Comparison of ENCODE assay signal across 8 mouse cellular contexts in genomic region chr2:72978473-72978872, GRCm38 (mm10). TPM values are rescaled to one million over a fixed set of nuclear protein-coding genes. Genes with fewer than 3 reads are reported as not detected.
A peak's percentile ranks its signal among the peaks of the same experiment; 100 is the strongest.
DNase-seq lines count a peak whose midpoint lies in the region; ATAC-seq and TF ChIP-seq lines count a peak whose summit lies in the region.

No protein-coding gene starts in this region.

- peak overlapping the region; percentile 64 for H3K4me2 ChIP-seq in neural tube, embryonic 11.5 days (ENCODE audit: low read depth)
- H3K4me2 ChIP-seq in forebrain, postnatal 0 days (ENCODE audit: low read depth), result peak overlapping the region; percentile 55
- peak overlapping the region; percentile 57 for H3K4me2 ChIP-seq in midbrain, embryonic 14.5 days (ENCODE audit: low read length)

- WGBS in neural tube, embryonic 11.5 days, result 1% methylated on average over 22 of the region's 38 CpGs
- WGBS in forebrain, postnatal 0 days, result 6% methylated on average over 38 of the region's 38 CpGs
- under 1% methylated on average over 38 of the region's 38 CpGs for WGBS in midbrain, embryonic 14.5 days

- H3K4me1 ChIP-seq in neural tube, embryonic 11.5 days (ENCODE audit: control insufficient read depth, insufficient read depth, low read length), result peaks cover 22% of the 10 kb centered on the region
- peaks cover 13% of the 10 kb centered on the region for H3K4me1 ChIP-seq in bone marrow macrophage, adult 2 months (ENCODE audit: control insufficient read depth, insufficient read depth, low read length)
- H3K4me1 ChIP-seq in forebrain, postnatal 0 days (ENCODE audit: insufficient read depth), result peaks cover 12% of the 10 kb centered on the region; the same call in 1 of the 2 replicates
- H3K4me1 ChIP-seq in midbrain, embryonic 14.5 days (ENCODE audit: control insufficient read depth, insufficient read depth, low read length), result peaks cover 31% of the 10 kb centered on the region

- TF ChIP-seq POLR2A in bone marrow macrophage, adult 2 months (IDR thresholded peaks at IDR 0.05; ENCODE audit: borderline replicate concordance, low read depth, low read length), result no peak

- peak overlapping the region; percentile 99 for H3K9ac ChIP-seq in neural tube, embryonic 11.5 days (ENCODE audit: low read length)
- H3K9ac ChIP-seq in forebrain, postnatal 0 days, result peak overlapping the region; percentile 100
- peak overlapping the region; percentile 100 for H3K9ac ChIP-seq in midbrain, embryonic 14.5 days (replicated peaks; ENCODE audit: low read length)

- no peaks in the 10 kb centered on the region for H3K27me3 ChIP-seq in neural tube, embryonic 11.5 days (ENCODE audit: control insufficient read depth, insufficient read depth, low read length)
- no peaks in the 10 kb centered on the region for H3K27me3 ChIP-seq in forebrain, postnatal 0 days (ENCODE audit: insufficient read depth, low read length)
- no peaks in the 10 kb centered on the region for H3K27me3 ChIP-seq in midbrain, embryonic 14.5 days (ENCODE audit: control insufficient read depth, insufficient read depth, low read length)

- no peaks in the 10 kb centered on the region for H3K9me3 ChIP-seq in neural tube, embryonic 11.5 days (ENCODE audit: control insufficient read depth, low read length)
- H3K9me3 ChIP-seq in forebrain, postnatal 0 days (ENCODE audit: low read length), result no peaks in the 10 kb centered on the region
- H3K9me3 ChIP-seq in midbrain, embryonic 14.5 days (ENCODE audit: control insufficient read depth, low read length), result no peaks in the 10 kb centered on the region

- H3K4me3 ChIP-seq in neural tube, embryonic 11.5 days (ENCODE audit: low read depth, low read length), result peak overlapping the region; percentile 96
- H3K4me3 ChIP-seq in bone marrow macrophage, adult 2 months (ENCODE audit: insufficient read depth, low read length), result peak overlapping the region; percentile 87
- peak overlapping the region; percentile 100 for H3K4me3 ChIP-seq in forebrain, postnatal 0 days (ENCODE audit: low read depth, low read length)
- peak overlapping the region; percentile 100 for H3K4me3 ChIP-seq in midbrain, embryonic 14.5 days (replicated peaks; ENCODE audit: low read depth, low read length)

- no peak for TF ChIP-seq CTCF in bone marrow macrophage, adult 2 months (IDR thresholded peaks at IDR 0.05; ENCODE audit: low read depth, low read length)
- TF ChIP-seq CTCF in forebrain, postnatal 0 days (IDR thresholded peaks at IDR 0.05; ENCODE audit: low read depth), result peak; percentile 70

- peak; percentile 20; the same call in 1 of the 2 replicates for ATAC-seq in neural tube, embryonic 11.5 days (ENCODE audit: insufficient read depth, low FRiP score, low TSS enrichment)
- peak; percentile 25; the same call in 1 of the 2 replicates for ATAC-seq in forebrain, postnatal 0 days
- ATAC-seq in midbrain, embryonic 14.5 days (ENCODE audit: low FRiP score, low TSS enrichment), result peak; percentile 1; the same call in 1 of the 2 replicates

- peak overlapping the region; percentile 100 for H3K27ac ChIP-seq in neural tube, embryonic 11.5 days (ENCODE audit: low read depth, low read length)
- peak overlapping the region; percentile 95 for H3K27ac ChIP-seq in bone marrow macrophage, adult 2 months (ENCODE audit: insufficient read depth, low read depth, low read length)
- peak overlapping the region; percentile 100 for H3K27ac ChIP-seq in forebrain, postnatal 0 days (ENCODE audit: low read depth, low read length)
- peak overlapping the region; percentile 100 for H3K27ac ChIP-seq in midbrain, embryonic 14.5 days (replicated peaks; ENCODE audit: low read depth, low read length)

- H3K36me3 ChIP-seq in neural tube, embryonic 11.5 days (ENCODE audit: control insufficient read depth, insufficient read depth, low read length), result no peaks in the 10 kb centered on the region
- H3K36me3 ChIP-seq in forebrain, postnatal 0 days (ENCODE audit: insufficient read depth), result no peaks in the 10 kb centered on the region; the same call in 1 of the 2 replicates
- peaks cover 5% of the 10 kb centered on the region; the same call in 1 of the 2 replicates for H3K36me3 ChIP-seq in midbrain, embryonic 14.5 days (ENCODE audit: control insufficient read depth, insufficient read depth, low read length)

- DNase-seq in neural tube, embryonic 11.5 days (ENCODE audit: low spot score), result peak; percentile 67
- DNase-seq in neural tube, embryonic 10.5 days (ENCODE audit: extremely low spot score, low spot score), result no peak
- DNase-seq in forebrain, postnatal 0 days, result peak; percentile 70
- peak; percentile 72 to 83 for DNase-seq in kidney, postnatal 4 days
- DNase-seq in midbrain, embryonic 14.5 days, result peak; percentile 79
- peak; percentile 63 for DNase-seq in testis, postnatal 14 days (ENCODE audit: low spot score)
- DNase-seq in adrenal gland, adult 2 months, result no peak

RNA-seq across cellular contexts. Expression of gene Sp3, which starts 1.8 kb away (rescaled TPM):
- polyA plus RNA-seq in neural tube, embryonic 11.5 days (2014; fragmentation: Nextera tagmentation; extraction: Ambion mirVana), result 65.8 and 67.3 TPM in 2 replicates
- polyA plus RNA-seq in bone marrow macrophage, adult 2 months (2012; ENCODE audit: insufficient read depth, insufficient read length, missing spikeins), result 65.5 and 72.8 TPM in 2 replicates
- total RNA-seq in forebrain, postnatal 0 days (2014; rRNA removed), result 82.3 and 115 TPM in 2 replicates
- 19.1 and 26.5 TPM in 2 replicates for polyA plus RNA-seq in forebrain, postnatal 0 days (2015; fragmentation: Nextera tagmentation; extraction: Ambion mirVana)
- 43.5 and 61.5 TPM in 2 replicates for polyA plus RNA-seq in midbrain, embryonic 14.5 days (2014; fragmentation: Nextera tagmentation; extraction: Ambion mirVana)
- 10 to 100 TPM; 53.8 to 62.2 TPM for total RNA-seq in adrenal gland, adult 2 months (2021)
- polyA plus RNA-seq in adrenal gland, adult 2 months (2012; rRNA removed), result 12.0 and 12.1 TPM in 2 replicates

RNA-seq across cellular contexts. Expression of gene Gm11084, which starts 8.0 kb away (rescaled TPM):
- polyA plus RNA-seq in neural tube, embryonic 11.5 days (2014; fragmentation: Nextera tagmentation; extraction: Ambion mirVana), result not detected in 2 replicates
- polyA plus RNA-seq in bone marrow macrophage, adult 2 months (2012; ENCODE audit: insufficient read depth, insufficient read length, missing spikeins), result not detected in 2 replicates
- not detected in 2 replicates for total RNA-seq in forebrain, postnatal 0 days (2014; rRNA removed)
- polyA plus RNA-seq in forebrain, postnatal 0 days (2015; fragmentation: Nextera tagmentation; extraction: Ambion mirVana), result not detected in 2 replicates
- not detected in 2 replicates for polyA plus RNA-seq in midbrain, embryonic 14.5 days (2014; fragmentation: Nextera tagmentation; extraction: Ambion mirVana)
- not detected for total RNA-seq in adrenal gland, adult 2 months (2021)
- not detected in 2 replicates for polyA plus RNA-seq in adrenal gland, adult 2 months (2012; rRNA removed)

Comparison
In these comparisons a context has a peak if more than half of its experiments do, and no peak if none do; other contexts are left out.
1. DNase-seq: peak in neural tube, embryonic 11.5 days (single experiment), forebrain, postnatal 0 days (single experiment), kidney, postnatal 4 days (2 of 2), midbrain, embryonic 14.5 days (single experiment) and testis, postnatal 14 days (single experiment); none in neural tube, embryonic 10.5 days (single experiment) and adrenal gland, adult 2 months (single experiment).
2. Peak in every context shown above with its lines, with median percentiles within 50 percentile points of each other: ATAC-seq, H3K27ac ChIP-seq, H3K4me2 ChIP-seq, H3K4me3 ChIP-seq and H3K9ac ChIP-seq.